Mouse (Mus musculus): ENCODE measurements around the gene 1810024B03Rik. TPM values are rescaled to one million over a fixed set of nuclear protein-coding genes. Genes with fewer than 3 reads are reported as not detected.

Gene 1810024B03Rik
- polyA plus RNA-seq, 2 experiments = 0.57 to 0.81 TPM

- ATAC-seq (ENCODE audit: insufficient read depth) (no peak), DNase-seq (ENCODE audit: low read depth in 3 of 3, low spot score in 3 of 3) (no peak)
- Histone ChIP-seq H3K4me1 (replicated peaks; ENCODE audit: control insufficient read depth in 2 of 2, insufficient read depth in 2 of 2, low read length in 1 of 2) (peaks cover 10 to 19% of the 10 kb centered on the region in 2 experiments), H3K27me3 (ENCODE audit: control insufficient read depth, insufficient read depth, low read length) (no peaks in the 10 kb centered on the region), H3K4me2 (ENCODE audit: low read depth) (no peak overlapping the region), H3K9me3 (ENCODE audit: control insufficient read depth, low read length) (no peaks in the 10 kb centered on the region), H3K36me3 (replicated peaks; ENCODE audit: control insufficient read depth, insufficient read depth, low read depth) (peaks cover 5% of the 10 kb centered on the region), H3K4me3 (ENCODE audit: insufficient read depth in 1 of 2, low read depth in 2 of 2, low read length in 2 of 2) (no peak overlapping the region), H3K9ac (replicated peaks) (no peak overlapping the region), H3K27ac (no peak overlapping the region)
- WGBS (ENCODE audit: insufficient replicate concordance) = 56% methylated on average over 3 of the region's 3 CpGs
- TF ChIP-seq CTCF (IDR thresholded peaks at IDR 0.05; ENCODE audit: low read depth) = no peak
These were observed 43.9 kb upstream of the 1810024B03Rik start for GRCm38 (mm10) chr2:127251880-127252527.

- H3K4me2 ChIP-seq (ENCODE audit: low read depth) = no peak overlapping the region
- no peak overlapping the region for H3K4me3 ChIP-seq (ENCODE audit: insufficient read depth in 1 of 2, low read depth in 2 of 2, low read length in 2 of 2)
- DNase-seq (ENCODE audit: low read depth in 3 of 3, low spot score in 3 of 3) (no peak), ATAC-seq (ENCODE audit: insufficient read depth) (no peak)
- peaks cover 16 to 24% of the 10 kb centered on the region in 2 experiments for H3K4me1 ChIP-seq (replicated peaks; ENCODE audit: control insufficient read depth in 2 of 2, insufficient read depth in 2 of 2, low read length in 1 of 2)
- no peaks in the 10 kb centered on the region for H3K27me3 ChIP-seq (ENCODE audit: control insufficient read depth, insufficient read depth, low read length)
- H3K36me3 ChIP-seq (replicated peaks; ENCODE audit: control insufficient read depth, insufficient read depth, low read depth) = peaks cover 2% of the 10 kb centered on the region; the same call in 1 of the 2 replicates
- H3K9ac ChIP-seq (replicated peaks) = no peak overlapping the region
- H3K27ac ChIP-seq = no peak overlapping the region
- 71% methylated on average over 3 of the region's 3 CpGs for WGBS (ENCODE audit: insufficient replicate concordance)
- TF ChIP-seq CTCF (IDR thresholded peaks at IDR 0.05; ENCODE audit: low read depth) (no peak), EP300 (IDR thresholded peaks at IDR 0.05; ENCODE audit: low read depth) (no peak)
- no peaks in the 10 kb centered on the region for H3K9me3 ChIP-seq (ENCODE audit: control insufficient read depth, low read length)
These were observed 43.4 kb upstream of the 1810024B03Rik start for GRCm38 (mm10) chr2:127251457-127251856.

DNA sequence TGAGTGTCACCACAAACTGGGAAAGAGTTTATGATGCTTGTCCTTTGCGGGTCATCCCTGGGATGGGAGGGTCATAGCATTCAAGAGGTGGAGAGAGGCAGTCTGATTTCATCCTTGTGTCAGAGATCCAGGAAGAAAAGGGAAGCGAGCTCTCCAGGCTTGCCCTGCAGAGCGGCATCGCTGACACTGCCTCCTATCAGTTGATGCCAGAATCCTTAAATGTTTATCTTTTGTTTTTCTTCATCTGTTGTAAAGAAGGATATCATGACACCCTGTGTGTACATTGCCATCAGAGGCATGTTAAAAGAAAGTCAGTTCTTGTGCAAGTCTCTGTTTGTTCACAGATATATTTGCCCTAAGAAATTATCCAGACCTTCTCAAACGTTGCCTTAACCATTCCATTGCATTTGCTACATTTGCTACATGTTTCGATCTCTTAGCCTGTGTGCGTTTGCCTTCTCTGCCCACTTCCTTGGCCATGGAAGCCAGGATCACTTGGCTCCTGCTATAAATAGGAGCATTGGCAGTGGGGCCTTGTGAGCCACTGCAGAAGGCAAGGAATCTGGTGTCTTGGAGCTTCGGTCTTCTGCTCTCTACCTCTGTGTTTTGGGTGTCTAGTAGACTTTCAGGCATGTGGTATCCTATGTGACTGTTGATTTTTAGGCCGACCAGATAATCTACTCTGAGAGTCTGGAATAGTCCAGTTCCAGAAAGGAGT is 42.4 kb upstream of the 1810024B03Rik start:
- 60% methylated on average over 9 of the region's 9 CpGs for WGBS (ENCODE audit: insufficient replicate concordance)
- Histone ChIP-seq H3K4me1 (replicated peaks; ENCODE audit: control insufficient read depth in 2 of 2, insufficient read depth in 2 of 2, low read length in 1 of 2) (peaks cover 19 to 29% of the 10 kb centered on the region in 2 experiments), H3K36me3 (replicated peaks; ENCODE audit: control insufficient read depth, insufficient read depth, low read depth) (peaks cover 10% of the 10 kb centered on the region), H3K27me3 (ENCODE audit: control insufficient read depth, insufficient read depth, low read length) (no peaks in the 10 kb centered on the region), H3K4me3 (ENCODE audit: insufficient read depth in 1 of 2, low read depth in 2 of 2, low read length in 2 of 2) (0 out of 4 replicates have a peak overlapping the region, but pooled peaks of 1 of the 2 experiments have one; percentile 3), H3K4me2 (ENCODE audit: low read depth) (peak overlapping the region; percentile 92), H3K27ac (peak overlapping the region; percentile 14; the same call in 1 of the 2 replicates), H3K9ac (replicated peaks) (0 out of 2 replicates have a peak overlapping the region, but pooled peaks have one; percentile 12), H3K9me3 (ENCODE audit: control insufficient read depth, low read length) (no peaks in the 10 kb centered on the region)
- TF ChIP-seq EP300 (IDR thresholded peaks at IDR 0.05; ENCODE audit: low read depth) (peak; percentile 35; the same call in 1 of the 2 replicates), CTCF (IDR thresholded peaks at IDR 0.05; ENCODE audit: low read depth) (no peak)
- ATAC-seq (ENCODE audit: insufficient read depth) = no peak
- DNase-seq (ENCODE audit: low read depth in 3 of 3, low spot score in 3 of 3) = no peak

GRCm38 (mm10) chr2:127248334-127249004 is 40.4 kb upstream of the 1810024B03Rik start:
- H3K27ac ChIP-seq = peak overlapping the region; percentile 75
- peak overlapping the region; percentile 84 for H3K4me3 ChIP-seq (ENCODE audit: insufficient read depth in 1 of 2, low read depth in 2 of 2, low read length in 2 of 2)
- TF ChIP-seq EP300 (IDR thresholded peaks at IDR 0.05; ENCODE audit: low read depth) (no peak), CTCF (IDR thresholded peaks at IDR 0.05; ENCODE audit: low read depth) (peak; percentile 47)
- WGBS (ENCODE audit: insufficient replicate concordance) = 1% methylated on average over 39 of the region's 39 CpGs
- DNase-seq (ENCODE audit: low read depth in 3 of 3, low spot score in 3 of 3) (peak; percentile 45 to 54 (median 54)), ATAC-seq (ENCODE audit: insufficient read depth) (peak; percentile 50)
- no peaks in the 10 kb centered on the region for H3K27me3 ChIP-seq (ENCODE audit: control insufficient read depth, insufficient read depth, low read length)
- peak overlapping the region; percentile 92 for H3K4me2 ChIP-seq (ENCODE audit: low read depth)
- H3K36me3 ChIP-seq (replicated peaks; ENCODE audit: control insufficient read depth, insufficient read depth, low read depth) = peaks cover 19% of the 10 kb centered on the region
- peaks cover 19 to 29% of the 10 kb centered on the region in 2 experiments for H3K4me1 ChIP-seq (replicated peaks; ENCODE audit: control insufficient read depth in 2 of 2, insufficient read depth in 2 of 2, low read length in 1 of 2)
- peak overlapping the region; percentile 91 for H3K9ac ChIP-seq (replicated peaks)
- no peaks in the 10 kb centered on the region for H3K9me3 ChIP-seq (ENCODE audit: control insufficient read depth, low read length)
